Mouse (Mus musculus) cerebral cortex, adult 2 months (tissue): ENCODE measurements around the gene Pcp4l1.

Experiments used
- WGBS: fragments of 180-500 bp; shearing (Covaris S2); methylation state at CpG from one replicate; pipeline ENCODE4 v1.1.7; 2018; 5-methylcytosine and 5-hydroxymethylcytosine counted together

Gene Pcp4l1

DNA sequence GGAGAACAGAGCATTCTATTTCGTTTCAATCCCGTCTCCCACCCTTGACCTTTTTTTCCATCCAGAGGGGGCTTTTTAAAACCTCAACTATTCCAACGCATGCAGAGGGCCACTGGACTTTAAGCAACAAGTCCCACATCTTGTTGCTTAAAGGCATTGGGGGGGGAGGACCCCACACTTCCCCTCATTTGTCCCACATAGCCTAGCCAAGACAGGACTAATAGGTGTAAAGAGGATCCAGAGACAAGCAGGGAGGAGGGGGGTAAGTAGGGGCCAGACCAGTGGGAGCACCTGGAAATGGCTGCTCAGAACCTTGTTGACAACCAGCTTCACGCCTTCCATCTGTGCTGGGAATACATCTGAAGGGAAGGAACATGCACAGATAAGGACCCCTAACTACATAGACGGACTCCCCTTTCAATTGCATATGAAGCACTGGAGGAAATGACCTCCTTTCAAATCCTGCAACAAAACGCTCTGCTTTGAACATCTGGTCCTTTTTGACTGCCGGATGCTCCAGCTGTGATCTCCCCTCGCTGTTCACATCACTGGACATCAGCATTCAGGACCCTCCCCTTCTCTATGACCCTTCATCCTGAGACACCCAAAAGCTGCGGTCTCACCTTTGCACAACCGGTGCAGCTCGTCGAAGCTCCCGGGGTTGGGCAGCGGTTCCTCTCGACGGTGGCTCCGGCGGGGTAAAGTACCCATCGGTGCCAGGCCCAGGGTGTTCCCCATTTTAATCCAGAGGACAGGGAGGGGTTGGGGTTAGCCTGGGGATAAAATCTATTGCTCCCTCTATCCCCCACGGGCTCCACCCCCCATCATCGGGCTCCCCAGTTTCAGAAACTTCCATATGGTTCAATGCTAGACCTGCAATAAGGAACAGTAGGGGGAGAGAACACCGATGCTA, 25.5 kb upstream of the Pcp4l1 start:
- 3% methylated on average over 22 of the region's 22 CpGs for WGBS

DNA sequence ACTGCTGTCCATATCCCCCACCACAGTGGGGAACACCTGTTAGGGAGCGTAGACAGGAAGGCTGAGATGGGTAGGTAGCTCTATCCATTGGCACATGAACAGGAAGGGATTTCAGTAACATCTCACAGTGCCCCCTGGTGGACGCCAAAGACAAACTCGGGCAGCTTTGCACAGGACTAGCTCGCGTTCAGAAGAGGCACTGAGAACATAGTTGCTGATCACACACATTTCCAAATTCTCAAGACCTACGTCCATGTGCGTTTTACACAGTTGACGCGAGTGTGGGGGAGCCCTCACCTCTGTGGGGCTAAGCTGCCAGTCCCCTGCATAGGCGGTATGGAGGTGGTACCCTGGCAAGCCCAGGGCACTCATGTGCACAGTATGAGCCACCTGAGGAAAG, 24.8 kb upstream of the Pcp4l1 start:
- WGBS = 2% methylated on average over 10 of the region's 10 CpGs

DNA sequence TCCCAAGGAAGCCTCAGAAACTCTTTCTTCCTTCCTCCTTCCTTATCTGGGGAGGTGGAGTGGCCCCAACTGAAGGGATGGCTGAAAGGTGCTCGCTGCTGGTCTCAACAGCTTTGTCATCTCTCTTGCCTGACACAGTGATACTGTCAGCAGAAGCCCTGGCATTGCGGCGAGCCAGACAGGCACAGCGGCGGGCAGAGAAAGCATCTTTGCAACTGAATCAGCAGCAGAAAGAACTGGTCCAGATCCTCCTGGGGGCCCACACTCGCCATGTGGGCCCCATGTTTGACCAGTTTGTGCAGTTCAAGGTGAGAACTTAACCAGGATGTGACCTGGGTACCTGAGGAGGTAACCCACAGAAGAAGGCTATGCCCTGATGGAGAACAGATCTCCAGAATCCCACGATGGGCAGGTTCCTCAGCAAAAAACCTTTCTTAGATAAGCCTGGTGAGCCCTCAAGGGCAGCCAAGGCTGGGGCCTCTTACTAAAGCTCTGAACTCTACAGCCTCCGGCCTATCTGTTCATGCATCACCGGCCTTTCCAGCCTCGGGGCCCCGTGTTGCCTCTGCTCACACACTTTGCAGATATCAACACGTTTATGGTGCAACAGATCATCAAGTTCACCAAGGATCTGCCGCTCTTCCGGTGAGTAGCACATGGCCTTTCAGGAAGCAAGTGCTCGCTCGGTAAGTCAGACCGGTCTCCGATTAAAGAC, 20.3 kb upstream of the Pcp4l1 start:
- 89% methylated on average over 18 of the region's 18 CpGs for WGBS

DNA sequence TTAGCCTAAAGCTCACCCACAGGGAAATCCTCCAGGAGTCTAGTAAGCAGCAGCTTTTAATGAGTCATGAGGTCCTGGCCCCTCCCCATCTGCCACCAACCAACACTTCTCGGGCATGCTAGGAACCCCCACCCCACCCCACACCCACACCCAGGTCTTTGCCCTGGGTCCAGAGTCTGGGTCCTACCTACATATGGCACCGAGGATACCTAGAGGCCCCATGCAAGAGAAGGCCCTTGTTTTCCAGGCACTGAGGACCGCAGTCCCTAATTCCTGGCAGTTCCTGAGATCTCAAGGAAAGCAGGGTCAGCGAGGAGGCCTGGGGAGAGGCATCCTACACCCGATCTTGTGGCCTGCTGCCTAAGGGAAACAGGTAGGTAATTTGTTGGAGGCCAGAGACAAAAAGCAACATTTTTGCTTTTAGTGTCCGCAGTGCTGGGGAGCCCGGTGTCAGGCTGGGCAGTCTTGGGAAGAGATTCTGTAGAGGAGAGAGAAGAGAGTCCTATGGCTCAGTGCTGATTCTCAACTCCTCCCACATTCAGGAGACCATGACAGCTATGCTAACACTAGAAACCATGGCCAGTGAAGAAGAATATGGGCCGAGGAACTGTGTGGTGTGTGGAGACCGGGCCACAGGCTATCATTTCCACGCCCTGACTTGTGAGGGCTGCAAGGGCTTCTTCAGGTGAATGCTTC, 17.9 kb upstream of the Pcp4l1 start, which contains the start of gene Nr1i3:
TSS of gene Nr1i3 (plus strand) at position 170 of the 696 bp plus-strand sequence.
- 77% methylated on average over 10 of the region's 10 CpGs for WGBS

DNA sequence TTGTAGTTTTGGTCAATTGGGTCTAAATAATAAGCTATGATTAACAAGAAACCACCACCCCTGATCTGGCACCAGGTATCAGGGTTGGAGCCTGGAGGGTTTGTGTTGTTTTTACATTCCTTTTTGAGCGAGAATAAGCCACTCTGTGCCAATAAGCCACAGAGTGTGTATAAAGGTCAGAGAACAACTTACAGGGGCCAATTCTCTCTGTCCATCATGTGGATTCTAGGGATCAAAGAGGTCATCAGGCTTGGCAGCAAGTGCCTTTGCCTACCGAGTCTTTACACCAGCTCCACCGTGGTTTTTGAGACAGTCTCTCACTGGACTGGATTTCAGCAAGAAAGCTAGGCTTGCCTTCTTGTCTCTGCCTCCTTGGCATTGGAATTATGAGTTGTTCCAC, 16.8 kb upstream of the Pcp4l1 start:
- 66% methylated on average over 3 of the region's 3 CpGs for WGBS

DNA sequence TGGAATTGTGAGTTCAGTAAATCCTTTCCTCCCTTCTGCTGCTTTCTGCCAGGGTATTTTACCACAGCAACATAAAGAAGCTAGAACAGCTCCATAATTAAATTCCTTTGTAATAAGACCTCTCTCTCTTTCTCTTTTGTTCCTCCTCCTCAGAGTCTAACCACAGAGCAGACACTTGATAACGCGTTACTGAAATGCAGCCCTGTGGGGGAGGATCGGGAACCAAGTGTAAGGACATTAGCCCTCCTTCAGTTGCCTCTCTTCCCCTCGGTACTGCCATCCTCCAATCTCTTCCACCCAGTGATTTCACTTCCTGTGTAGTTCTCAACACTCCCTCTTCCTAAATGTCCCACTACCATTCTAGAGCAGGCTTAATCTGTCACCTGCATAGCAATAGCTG, 13.3 kb upstream of the Pcp4l1 start:
- 30% methylated on average over 4 of the region's 4 CpGs for WGBS

DNA sequence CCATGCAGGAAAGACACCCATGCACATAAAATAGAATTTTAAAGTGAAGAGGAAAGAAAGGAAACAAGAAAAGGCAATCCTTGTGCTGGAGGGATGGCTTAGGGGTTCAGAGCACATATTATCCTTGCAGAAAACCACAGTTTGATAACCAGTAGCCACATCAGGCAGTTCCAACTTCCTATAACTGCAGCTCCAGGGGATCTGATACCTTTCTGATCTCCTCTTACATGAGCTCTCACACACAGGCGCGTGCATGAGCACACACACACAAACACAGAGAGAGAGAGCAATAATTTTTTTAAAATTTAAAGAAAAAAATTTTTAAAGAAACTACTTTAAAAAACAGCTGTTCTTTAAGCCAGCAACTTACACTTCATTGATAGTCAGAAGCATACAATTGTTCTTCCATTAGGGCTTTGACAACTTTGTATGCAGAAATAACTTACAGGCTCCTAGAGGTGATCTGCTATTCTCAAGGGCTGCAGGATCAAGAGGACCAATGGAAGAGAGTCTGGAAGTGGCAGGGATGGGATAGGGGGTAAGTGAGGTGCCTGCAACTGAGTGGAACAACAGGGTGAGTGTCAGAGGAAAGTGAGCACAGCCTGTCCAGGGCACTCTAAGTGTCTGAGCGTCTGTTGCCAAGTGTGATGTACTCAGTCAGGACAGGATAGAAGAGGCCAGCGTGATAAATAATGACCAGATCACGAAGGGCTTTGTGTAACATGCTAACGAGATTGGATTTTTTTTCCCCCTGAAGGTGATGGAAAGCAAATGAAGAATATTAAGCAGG, 9.8 kb upstream of the Pcp4l1 start:
- 66% methylated on average over 6 of the region's 6 CpGs for WGBS

DNA sequence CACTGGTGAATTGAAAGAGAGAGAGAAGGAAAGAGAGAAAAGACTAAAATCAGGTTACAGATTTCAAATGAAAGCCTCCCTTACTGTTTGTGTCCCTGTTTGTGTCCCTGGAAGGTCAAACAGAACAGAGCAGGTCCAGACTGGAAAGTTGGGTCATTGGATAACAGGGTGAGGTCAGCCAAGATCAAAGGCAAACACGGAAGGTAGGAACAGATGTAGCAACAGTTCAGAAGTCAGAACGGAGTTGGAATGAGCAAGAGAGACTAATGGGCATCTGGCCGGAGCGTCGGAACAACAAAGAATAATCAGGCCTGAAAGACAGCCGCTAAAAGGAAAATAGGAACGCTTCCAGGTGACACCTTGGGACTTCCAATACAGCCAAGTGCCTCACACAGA, 8.2 kb upstream of the Pcp4l1 start:
- 66% methylated on average over 7 of the region's 7 CpGs for WGBS

DNA sequence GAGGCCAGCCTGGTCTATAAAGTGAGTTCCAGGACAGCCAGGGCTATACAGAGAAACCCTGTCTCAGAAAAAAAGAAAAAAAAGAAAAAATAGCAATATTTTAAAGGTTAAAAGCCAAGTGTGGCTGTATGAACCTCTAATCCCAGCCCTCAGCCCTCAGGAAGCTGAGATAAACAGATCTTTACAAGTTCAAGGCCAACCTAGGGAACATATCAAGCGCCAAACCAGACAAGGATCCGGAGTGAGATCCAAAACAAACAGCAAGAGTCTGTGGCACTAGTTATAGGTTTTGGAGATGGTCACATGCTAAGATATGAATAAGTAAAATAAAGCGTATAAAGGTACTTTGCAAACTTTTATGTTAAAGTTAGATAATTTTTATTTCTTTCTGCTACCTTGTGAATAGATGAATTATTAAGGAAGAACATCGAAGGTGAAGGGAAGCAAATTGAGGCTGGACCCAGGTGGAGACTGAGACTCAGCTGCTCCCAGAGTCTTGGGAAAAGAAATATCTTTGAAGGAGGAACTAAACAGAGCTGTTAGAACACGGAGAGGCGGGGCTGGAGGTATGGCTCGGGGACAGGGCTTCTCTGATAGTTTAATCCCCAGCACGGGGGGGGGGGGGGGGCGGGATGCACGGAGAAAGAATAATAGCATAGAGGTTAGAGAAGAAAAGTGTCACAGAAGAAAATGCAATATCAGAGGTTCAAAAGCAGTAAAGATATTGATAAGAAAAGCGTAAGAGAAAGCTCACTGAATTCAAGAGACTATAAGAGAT, 7.6 kb upstream of the Pcp4l1 start:
- WGBS = 60% methylated on average over 11 of the region's 11 CpGs

DNA sequence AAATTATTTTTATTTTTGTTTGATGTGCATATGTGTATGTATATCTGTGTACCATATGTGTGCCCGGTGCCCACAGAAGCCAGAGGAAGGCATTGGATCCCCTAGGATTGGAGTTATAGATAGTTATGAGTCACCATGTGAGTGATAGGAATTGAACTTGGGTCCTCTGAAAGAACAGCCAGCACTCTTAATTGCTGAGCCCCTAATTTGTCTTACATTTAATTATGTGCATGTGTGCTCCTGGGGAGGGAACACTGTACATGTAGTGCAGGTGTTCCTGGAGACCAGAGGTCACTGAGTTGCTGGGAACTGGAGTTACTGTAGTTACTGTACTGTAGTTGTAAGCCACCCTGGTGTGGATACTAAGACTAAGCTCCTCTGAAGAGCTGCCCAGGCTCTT, 4.7 kb upstream of the Pcp4l1 start:
- 93% methylated on average over 1 of the region's 1 CpGs for WGBS

DNA sequence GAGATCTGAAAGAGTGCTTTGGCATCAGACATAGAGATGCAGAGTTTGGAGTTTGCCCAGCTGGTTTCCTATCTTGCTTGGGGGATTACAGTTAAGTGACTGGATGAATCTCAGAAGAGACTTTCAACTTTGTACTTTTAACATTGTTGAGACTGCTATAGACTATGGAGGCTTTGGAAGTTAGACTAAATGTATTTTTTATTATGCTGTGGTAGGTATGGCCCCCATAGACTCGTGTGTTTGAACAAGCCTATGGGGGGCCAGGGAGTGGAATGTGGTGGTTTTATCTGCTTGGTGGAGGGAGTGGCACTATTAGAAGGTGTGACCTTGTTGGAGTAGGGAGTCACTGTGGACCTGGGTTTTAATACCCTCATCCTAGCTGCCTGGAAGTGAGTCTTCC, 3.5 kb upstream of the Pcp4l1 start:
- WGBS = 73% methylated on average over 1 of the region's 1 CpGs

DNA sequence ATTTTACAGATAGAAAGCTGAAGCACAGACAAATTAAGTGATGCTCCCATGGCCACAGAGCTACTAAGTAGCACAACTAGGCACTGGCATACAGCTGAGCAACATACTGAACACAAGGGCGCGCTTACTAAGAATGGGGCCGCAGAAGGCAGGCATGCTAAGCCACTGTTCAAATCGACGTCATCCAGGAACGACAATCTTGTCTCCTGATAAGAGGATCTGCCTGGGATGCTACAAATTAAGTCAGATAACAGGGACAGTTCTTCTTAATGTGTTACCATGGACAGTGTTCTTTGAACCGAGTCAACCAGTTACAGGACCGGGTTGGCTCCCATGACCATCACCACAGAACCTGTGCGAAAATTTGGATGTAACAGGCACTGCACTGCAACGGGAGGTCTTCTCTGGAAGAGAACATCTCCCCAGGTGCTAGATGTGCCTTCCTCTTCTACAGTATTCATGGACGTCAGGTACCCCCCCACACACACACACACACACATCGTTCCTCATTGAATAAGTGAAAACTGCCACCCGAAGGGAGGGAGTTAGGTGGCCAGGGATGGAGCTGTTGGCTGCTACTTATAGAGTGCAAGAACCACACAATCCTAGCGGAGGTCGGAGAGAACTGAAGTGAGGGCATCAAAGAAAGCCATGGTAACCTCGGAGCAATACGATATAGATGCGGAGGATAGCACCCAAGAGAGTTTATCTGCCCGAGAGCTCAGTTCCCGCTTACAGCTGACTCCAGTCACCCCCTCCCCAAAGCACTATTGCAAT, 834 bp downstream of the Pcp4l1 start:
- 25% methylated on average over 20 of the region's 20 CpGs for WGBS

DNA sequence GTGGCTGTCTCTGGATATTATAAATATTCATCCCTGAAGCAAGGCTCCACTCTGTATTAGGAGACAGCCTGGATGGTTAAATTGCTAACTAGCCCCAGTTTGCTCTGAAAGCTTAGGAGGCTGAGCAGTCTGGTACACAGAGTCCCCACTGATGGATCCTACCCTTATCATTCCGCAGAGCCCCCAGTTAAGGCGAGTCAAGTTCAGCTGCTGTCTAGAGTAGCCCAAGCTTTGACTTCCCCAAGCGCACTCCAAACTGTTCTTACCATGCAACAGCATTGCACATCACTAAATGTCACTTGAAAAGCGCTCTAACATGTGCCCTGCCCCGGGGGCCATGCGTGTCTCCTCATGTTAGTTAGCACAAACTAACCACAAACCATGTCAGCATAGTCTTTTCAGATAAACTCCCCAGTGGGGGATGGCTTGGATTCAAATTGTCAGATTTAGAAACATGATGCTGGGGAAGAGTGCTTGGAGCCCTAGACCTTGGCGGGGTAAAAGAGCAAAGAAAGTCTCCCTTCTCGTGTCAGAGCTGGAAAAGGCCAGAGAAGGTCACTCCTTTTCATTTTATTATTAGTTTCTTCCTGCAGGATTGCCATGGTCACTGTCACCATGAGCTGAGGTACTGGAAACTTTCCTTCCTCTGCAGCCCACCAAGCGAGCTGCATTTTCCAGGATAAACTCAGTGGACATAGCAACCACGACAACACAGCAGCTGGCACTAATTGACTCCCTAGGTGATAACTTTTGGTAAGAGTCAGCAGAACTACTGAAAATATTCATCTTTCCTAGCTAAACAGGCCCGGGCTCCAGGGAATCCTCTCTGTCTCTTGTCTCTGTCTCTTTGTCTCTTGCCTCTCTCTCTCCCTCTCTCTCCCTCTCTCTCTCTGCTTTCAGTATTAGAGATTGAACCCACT, 1.9 kb downstream of the Pcp4l1 start:
- 63% methylated on average over 11 of the region's 11 CpGs for WGBS

DNA sequence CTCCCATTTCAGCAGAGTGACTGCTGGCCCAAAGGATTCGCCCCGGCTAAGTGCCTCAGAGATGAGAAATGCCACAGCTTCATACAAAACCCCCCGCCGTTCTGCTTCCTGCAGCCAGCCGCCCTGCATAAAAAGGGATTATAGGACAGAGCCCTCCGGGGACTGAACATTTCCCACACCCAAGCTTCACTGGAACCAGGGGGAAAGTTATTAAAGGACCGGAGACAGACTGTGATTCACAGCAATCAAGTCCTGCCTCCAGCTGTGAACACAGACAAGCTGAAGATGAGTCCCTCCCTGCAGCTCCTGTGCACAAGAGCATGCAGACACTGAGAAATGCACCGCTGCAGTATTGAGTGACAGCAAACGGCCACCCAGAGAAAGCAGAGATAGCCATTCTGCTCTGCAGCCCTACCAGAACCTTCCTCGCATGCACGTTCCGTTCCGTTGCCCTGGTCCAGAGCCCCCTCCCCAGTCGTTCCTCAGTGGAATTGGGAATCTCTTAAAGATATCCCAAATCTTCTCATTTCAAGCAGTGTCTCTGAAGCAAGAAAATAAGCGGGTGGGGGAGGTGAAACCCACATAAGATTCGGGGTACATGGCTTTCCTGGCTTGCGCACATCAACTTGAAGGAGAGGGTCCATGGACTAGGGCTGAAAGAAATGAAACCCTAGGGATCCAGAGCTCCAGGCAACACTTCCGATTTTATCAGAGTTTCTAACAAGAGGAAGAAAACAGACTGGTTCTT, 2.8 kb downstream of the Pcp4l1 start:
- 9% methylated on average over 18 of the region's 18 CpGs for WGBS

DNA sequence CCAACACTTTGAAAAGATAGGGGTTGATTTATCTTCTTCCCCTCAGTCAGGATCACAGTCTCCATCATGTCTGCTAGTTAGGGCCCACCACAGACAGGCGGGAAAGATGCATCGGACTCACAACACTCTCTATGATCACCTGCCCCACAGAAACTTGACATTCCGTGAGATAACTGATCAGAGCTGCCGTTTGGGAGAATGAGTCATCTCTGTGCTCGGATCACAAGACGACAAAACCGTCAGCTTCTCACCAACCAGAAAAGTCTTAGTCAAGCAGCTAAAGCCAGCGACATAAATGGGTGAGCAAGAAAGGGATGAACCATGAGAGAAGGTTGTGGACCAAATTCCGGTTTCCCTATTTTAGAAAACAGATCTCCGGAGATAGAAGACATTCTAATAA, 3.8 kb downstream of the Pcp4l1 start:
- 61% methylated on average over 10 of the region's 10 CpGs for WGBS

DNA sequence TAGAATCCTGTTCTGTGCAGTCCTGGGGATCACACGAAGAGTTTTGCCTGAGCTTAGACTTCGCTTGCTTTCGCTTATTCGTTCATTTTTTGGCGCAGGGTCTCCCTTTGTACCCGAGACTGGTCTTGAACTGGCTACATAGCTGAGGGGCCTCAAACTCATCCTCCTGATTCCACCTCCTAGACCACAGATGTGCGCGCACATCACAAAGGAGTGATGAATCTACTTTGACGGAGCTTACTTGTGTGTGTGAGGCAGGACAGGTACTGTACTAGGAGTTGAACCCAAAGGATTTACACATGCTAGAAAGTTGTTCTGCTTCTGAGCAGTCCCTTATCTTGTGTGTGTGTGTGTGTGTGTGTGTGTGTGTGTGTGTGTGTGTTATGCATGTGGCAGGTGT, 5.2 kb downstream of the Pcp4l1 start:
- 96% methylated on average over 9 of the region's 9 CpGs for WGBS

DNA sequence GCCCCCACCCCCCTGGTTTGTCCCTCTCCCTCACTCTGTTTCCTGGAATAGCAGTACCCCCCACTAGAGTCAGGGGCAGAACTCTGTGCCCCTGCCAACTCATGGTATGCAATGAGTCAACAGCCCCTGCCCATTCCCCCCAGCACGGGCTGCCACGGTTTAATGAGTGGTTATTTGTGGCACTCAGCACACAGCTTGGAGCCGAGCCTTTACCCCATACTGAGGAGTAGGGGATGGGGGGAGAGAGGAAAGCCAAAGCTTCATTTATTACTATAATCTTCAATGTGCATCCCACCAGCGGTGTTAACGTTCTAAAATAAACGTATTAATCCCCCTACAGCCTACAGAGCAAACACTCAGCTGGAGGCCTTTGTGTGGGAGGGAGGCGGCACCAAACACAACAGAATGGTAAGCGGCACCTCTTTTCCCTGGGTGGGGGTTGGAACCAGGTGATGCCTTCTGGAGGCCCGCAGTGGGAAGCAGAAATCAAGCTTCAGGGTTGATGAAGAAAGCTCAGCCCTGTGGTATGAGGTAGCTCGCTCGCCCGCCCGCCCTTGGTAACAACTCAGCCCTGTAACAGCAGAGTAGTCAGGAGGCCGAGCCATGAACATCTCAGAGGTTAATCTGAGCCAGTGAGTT, 6.5 kb downstream of the Pcp4l1 start:
- WGBS = 61% methylated on average over 14 of the region's 14 CpGs

DNA sequence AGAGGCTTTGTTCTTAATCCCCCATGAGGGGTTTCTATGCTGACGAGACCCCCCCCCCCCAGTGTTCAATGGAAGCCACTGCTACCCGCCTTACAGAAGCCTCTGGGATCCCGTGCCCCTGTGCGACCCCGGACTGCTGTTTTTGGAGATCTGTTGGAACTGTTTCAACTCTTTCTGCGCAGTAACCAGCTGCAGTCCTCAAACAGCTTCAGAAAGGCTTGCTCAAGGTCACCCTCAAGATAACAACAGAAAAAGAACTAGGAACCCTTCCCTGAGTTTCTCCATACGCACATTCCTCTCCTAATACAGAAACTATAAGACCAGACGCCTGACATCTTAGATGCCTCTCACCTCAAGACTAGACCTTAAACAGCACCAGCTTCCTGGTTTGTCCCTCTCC, 7.0 kb downstream of the Pcp4l1 start:
- WGBS = 25% methylated on average over 8 of the region's 8 CpGs
